Mouse (Mus musculus): ENCODE data around the gene Hist1h2bf. TPM values are rescaled to one million over a fixed set of nuclear protein-coding genes. Genes with fewer than 3 reads are reported as not detected.
"Not testable (repeated sequence)": the region's sequence is repeated elsewhere in the genome, so short reads cannot be mapped to it uniquely, and the experiment has no call there.

Hist1h2bf gene
- polyA plus RNA-seq, 1 experiment from 2014 or later, result 9.1 TPM

DNA sequence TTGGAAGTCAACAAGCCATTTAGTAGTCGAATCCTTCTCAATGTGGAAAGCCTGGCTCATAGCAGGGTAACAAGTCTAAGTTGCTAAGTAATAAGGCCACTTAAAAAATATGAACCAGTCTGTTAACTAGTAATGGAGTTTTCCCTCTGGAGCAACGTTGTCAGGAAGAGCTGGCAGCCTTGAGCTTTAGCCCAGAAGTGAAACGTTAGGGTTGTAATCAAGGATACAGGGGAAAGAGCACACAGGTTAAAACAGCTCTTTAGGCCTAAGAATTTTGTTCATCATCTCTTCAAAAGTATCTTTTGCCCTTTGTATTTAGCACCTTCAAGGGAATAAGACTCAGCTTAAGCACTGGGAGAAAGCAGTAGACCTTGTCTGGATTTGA, 23.2 kb downstream of the Hist1h2bf start:
- Histone ChIP-seq H3K9me3 (no peaks in the 10 kb centered on the region), H3K4me3 (peak overlapping the region; percentile 49), H3K27me3 (no peaks in the 10 kb centered on the region), H3K9ac (peak overlapping the region; percentile 71), H3K4me2 (replicated peaks) (peak overlapping the region; percentile 68), H3K36me3 (no peaks in the 10 kb centered on the region), H3K4me1 (peaks cover 17% of the 10 kb centered on the region), H3K27ac (peak overlapping the region; percentile 94)
- WGBS, result 2% methylated on average over 3 of the region's 3 CpGs
- no peak for ATAC-seq (ENCODE audit: low FRiP score, low read depth)

GRCm38 (mm10) chr13:23546694-23547093, 27.3 kb downstream of the Hist1h2bf start:
- Histone ChIP-seq H3K27me3 (no peaks in the 10 kb centered on the region), H3K4me2 (replicated peaks) (no peak overlapping the region), H3K27ac (no peak overlapping the region), H3K4me1 (peaks cover 13% of the 10 kb centered on the region), H3K36me3 (no peaks in the 10 kb centered on the region), H3K9me3 (no peaks in the 10 kb centered on the region), H3K4me3 (no peak overlapping the region), H3K9ac (no peak overlapping the region)
- WGBS, result 81% methylated on average over 5 of the region's 5 CpGs
- no peak for ATAC-seq (ENCODE audit: low FRiP score, low read depth)

GRCm38 (mm10) chr13:23544787-23545120, 29.2 kb downstream of the Hist1h2bf start:
- peak overlapping the region; percentile 65 for H3K9ac ChIP-seq
- 0% methylated on average over 12 of the region's 14 CpGs for WGBS
- H3K4me2 ChIP-seq (replicated peaks), result peak overlapping the region; percentile 73
- H3K4me1 ChIP-seq; H3K9me3 ChIP-seq; ATAC-seq (ENCODE audit: low FRiP score, low read depth); H3K27me3 ChIP-seq; H3K36me3 ChIP-seq: not testable (repeated sequence)
- H3K4me3 ChIP-seq, result peak overlapping the region; percentile 52
- peak overlapping the region; percentile 90; the same call in 1 of the 2 replicates for H3K27ac ChIP-seq

DNA sequence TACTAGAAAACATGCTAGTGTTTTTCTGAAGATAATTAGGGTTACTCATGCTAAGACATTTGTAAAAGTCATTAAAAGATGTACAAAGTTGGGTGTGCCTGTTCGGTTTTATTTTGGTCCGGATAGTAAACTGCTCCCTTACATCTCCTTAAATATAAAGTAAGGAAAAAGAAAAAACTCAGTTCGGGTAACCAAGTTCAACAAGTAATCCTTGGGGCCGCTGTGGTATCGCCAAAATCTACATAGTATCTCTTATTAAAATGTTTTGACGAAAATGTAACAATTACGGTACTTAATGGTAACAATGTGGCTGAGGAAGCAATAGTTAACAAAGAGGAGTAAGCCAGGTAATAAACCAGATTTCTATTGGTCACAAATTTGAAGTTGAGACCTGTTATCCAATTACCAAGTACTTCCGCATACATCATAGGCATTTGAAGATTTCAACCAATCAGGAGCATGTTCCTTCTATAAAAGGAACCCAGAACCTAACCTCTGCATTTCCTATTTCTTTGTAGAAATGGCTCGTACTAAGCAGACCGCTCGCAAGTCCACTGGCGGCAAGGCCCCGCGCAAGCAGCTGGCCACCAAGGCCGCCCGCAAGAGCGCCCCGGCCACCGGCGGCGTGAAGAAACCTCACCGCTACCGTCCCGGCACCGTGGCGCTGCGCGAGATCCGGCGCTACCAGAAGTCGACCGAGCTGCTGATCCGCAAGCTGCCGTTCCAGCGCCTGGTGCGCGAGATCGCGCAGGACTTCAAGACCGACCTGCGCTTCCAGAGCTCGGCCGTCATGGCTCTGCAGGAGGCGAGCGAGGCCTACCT, 29.8 kb downstream of the Hist1h2bf start, which contains the start of gene Hist1h3f:
Gene Hist1h3f (plus strand): TSS at position 88 of the 822 bp plus-strand sequence.
- H3K4me3 ChIP-seq, result peak within 1 kb of the TSS; percentile 52
- under 1% methylated on average over 29 of the region's 45 CpGs for WGBS
- H3K4me2 ChIP-seq (replicated peaks), result peak within 1 kb of the TSS; percentile 73
- peak; percentile 93 for ATAC-seq (ENCODE audit: low FRiP score, low read depth)
- H3K9ac ChIP-seq, result peak within 1 kb of the TSS; percentile 69
- H3K36me3 ChIP-seq, result no peaks in the 10 kb centered on the region
- H3K27me3 ChIP-seq, result no peaks in the 10 kb centered on the region
- H3K4me1 ChIP-seq, result peaks cover 7% of the 10 kb centered on the region
- no peaks in the 10 kb centered on the region for H3K9me3 ChIP-seq
- H3K27ac ChIP-seq, result peak within 1 kb of the TSS; percentile 95

DNA sequence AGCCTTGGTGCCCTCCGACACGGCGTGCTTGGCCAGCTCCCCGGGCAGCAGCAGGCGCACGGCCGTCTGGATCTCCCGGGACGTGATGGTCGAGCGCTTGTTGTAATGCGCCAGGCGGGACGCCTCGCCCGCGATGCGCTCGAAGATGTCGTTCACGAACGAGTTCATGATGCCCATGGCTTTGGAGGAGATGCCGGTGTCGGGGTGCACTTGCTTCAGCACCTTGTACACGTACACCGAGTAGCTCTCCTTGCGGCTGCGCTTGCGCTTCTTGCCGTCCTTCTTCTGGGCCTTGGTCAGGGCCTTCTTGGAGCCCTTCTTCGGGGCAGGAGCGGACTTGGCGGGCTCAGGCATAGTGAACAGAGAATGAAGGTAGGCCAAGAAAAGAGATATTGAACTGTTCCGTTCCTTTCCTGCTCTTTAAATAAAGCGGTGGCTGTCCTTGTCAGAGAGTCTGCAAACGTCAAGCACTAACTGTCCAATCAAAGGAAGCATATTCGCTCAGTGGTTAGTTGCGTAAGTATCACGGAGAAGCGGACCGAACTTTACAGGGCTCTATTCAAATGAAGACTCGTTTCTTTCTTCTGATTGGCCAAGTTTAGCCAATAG, 30.9 kb downstream of the Hist1h2bf start, which contains the start of gene Hist1h2bh:
Gene Hist1h2bh (minus strand): TSS at position 394 of the 609 bp plus-strand sequence.
- Histone ChIP-seq H3K4me3 (peak within 1 kb of the TSS; percentile 52), H3K27ac (peak within 1 kb of the TSS; percentile 95), H3K4me2 (replicated peaks) (peak within 1 kb of the TSS; percentile 73), H3K9ac (peak within 1 kb of the TSS; percentile 67), H3K4me1 (peaks cover 11% of the 10 kb centered on the region)
- H3K36me3 ChIP-seq, H3K27me3 ChIP-seq, H3K9me3 ChIP-seq: not testable (repeated sequence)
- ATAC-seq (ENCODE audit: low FRiP score, low read depth), result peak; percentile 97
- under 1% methylated on average over 37 of the region's 42 CpGs for WGBS

GRCm38 (mm10) chr13:23542225-23542980, 31.6 kb downstream of the Hist1h2bf start:
- not testable (repeated sequence) for H3K36me3 ChIP-seq; H3K9me3 ChIP-seq; ATAC-seq (ENCODE audit: low FRiP score, low read depth); H3K27me3 ChIP-seq
- H3K4me1 ChIP-seq, result peaks cover 17% of the 10 kb centered on the region
- H3K4me2 ChIP-seq (replicated peaks), result peak overlapping the region; percentile 73
- H3K4me3 ChIP-seq, result peak overlapping the region; percentile 50
- H3K27ac ChIP-seq, result peak overlapping the region; percentile 86
- 7% methylated on average over 3 of the region's 3 CpGs for WGBS
- H3K9ac ChIP-seq, result peak overlapping the region; percentile 67

DNA sequence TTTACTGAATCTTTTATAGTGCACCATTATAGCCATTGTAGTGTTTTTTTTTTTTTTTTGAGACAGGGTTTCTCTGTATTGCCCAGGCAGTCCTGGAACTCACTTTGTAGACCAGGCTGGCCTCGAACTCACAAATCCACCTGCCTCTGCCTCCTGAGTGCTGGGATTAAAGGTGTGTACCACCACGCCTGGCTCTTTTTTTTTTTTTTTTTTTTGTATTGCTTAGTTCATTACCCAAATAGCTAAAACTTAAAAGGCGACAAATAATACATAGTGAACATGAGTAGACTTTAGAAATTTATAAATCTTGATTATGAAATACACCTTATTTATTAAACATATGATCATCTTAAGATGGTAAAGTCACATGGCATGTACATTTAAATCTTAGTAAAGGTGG, 32.5 kb downstream of the Hist1h2bf start:
- 80% methylated on average over 3 of the region's 3 CpGs for WGBS
- H3K4me3 ChIP-seq, result no peak overlapping the region
- no peak overlapping the region for H3K4me2 ChIP-seq (replicated peaks)
- no peaks in the 10 kb centered on the region for H3K9me3 ChIP-seq
- no peak overlapping the region for H3K9ac ChIP-seq
- no peaks in the 10 kb centered on the region for H3K36me3 ChIP-seq
- H3K4me1 ChIP-seq, result peaks cover 25% of the 10 kb centered on the region
- no peaks in the 10 kb centered on the region for H3K27me3 ChIP-seq
- ATAC-seq (ENCODE audit: low FRiP score, low read depth), result no peak
- no peak overlapping the region for H3K27ac ChIP-seq

DNA sequence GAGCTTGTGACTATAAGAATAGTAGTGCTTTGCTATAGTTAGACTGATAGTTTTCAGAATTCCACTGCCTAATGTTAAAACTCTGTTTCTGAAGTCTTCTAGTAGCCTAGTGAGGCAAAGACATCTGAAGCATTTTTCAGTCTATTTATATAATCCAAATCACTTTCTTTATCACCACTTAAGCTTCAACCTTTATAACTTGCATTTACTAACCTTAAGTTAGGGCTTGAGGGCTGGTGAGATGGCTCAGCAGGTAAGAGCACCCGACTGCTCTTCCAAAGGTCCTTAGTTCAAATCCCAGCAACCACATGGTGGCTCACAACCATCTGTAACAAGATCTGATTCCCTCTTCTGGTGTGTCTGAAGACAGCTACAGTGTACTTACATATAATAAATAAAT, 34.2 kb downstream of the Hist1h2bf start:
- H3K27ac ChIP-seq; ATAC-seq (ENCODE audit: low FRiP score, low read depth); H3K9me3 ChIP-seq; H3K4me2 ChIP-seq (replicated peaks); H3K36me3 ChIP-seq; H3K9ac ChIP-seq; H3K27me3 ChIP-seq; H3K4me3 ChIP-seq: not testable (repeated sequence)
- WGBS, result 44% methylated on average over 1 of the region's 1 CpGs
- peaks cover 27% of the 10 kb centered on the region for H3K4me1 ChIP-seq

GRCm38 (mm10) chr13:23538249-23538648, 35.7 kb downstream of the Hist1h2bf start:
- Histone ChIP-seq H3K36me3 (no peaks in the 10 kb centered on the region), H3K27ac (peak overlapping the region; percentile 33; the same call in 1 of the 2 replicates), H3K9ac (peak overlapping the region; percentile 31; the same call in 1 of the 2 replicates), H3K27me3 (no peaks in the 10 kb centered on the region), H3K4me1 (peaks cover 34% of the 10 kb centered on the region), H3K4me3 (no peak overlapping the region), H3K4me2 (replicated peaks) (peak overlapping the region; percentile 65), H3K9me3 (no peaks in the 10 kb centered on the region)
- WGBS, result 48% methylated on average over 5 of the region's 5 CpGs
- ATAC-seq (ENCODE audit: low FRiP score, low read depth), result no peak

- H3K9ac ChIP-seq, result peak overlapping the region; percentile 19
Observed at GRCm38 (mm10) chr13:23537006-23537710, 36.8 kb downstream of the Hist1h2bf start.

DNA sequence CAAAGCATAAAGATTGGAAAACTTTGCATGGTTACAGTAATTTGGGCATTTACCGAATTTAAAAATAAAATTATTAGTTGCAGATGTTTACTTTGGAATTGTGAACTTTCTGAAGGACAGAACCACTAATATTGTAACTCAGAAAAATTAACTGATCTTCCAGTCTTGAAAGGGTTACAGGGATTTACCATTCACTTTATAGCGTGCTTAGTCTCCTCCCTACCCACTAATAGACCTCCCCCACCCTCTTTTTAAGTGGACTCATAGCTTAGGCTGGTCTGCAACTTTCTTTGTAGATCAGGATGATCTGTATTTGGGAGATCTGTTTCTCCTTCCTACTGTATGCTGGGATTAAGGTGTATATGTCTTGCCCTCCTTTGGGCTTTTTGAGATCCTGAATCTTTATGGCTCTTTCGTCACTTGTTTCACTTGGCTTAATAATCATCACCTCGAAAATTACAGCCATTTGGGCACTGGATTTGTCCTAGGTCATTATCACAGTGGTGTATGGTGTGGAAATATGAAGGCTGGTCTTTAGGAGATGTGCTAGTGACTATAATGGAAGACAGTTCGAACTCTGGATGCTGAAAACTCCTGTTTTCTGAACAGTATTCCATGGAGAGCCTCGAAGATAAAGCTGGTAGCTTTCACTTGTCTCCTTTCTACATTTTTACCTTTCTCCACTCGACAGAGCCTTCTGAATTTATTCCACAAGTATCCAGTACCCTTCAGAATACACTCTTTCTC, 37.7 kb downstream of the Hist1h2bf start:
- 19% methylated on average over 7 of the region's 7 CpGs for WGBS
- peaks cover 42% of the 10 kb centered on the region for H3K4me1 ChIP-seq
- no peak for ATAC-seq (ENCODE audit: low FRiP score, low read depth)

More at GRCm38 (mm10) chr13:23537006-23537710, 36.8 kb downstream of the Hist1h2bf start:
- Histone ChIP-seq H3K4me1 (peaks cover 41% of the 10 kb centered on the region), H3K9me3 (no peaks in the 10 kb centered on the region), H3K4me3 (peak overlapping the region; percentile 55), H3K36me3 (no peaks in the 10 kb centered on the region), H3K27ac (peak overlapping the region; percentile 39), H3K27me3 (no peaks in the 10 kb centered on the region), H3K4me2 (replicated peaks) (peak overlapping the region; percentile 65)
- 75% methylated on average over 3 of the region's 3 CpGs for WGBS
- ATAC-seq (ENCODE audit: low FRiP score, low read depth), result no peak

More for the DNA sequence above, 37.7 kb downstream of the Hist1h2bf start:
- Histone ChIP-seq H3K4me3 (peak overlapping the region; percentile 55), H3K9me3 (no peaks in the 10 kb centered on the region), H3K36me3 (no peaks in the 10 kb centered on the region), H3K4me2 (replicated peaks) (peak overlapping the region; percentile 65), H3K9ac (peak overlapping the region; percentile 72), H3K27ac (peak overlapping the region; percentile 97), H3K27me3 (no peaks in the 10 kb centered on the region)
